Mouse (Mus musculus) retina, embryonic 14.5 days (tissue): ENCODE measurements around the gene Serinc3.
A peak's percentile ranks its signal among the peaks of the same experiment; 100 is the strongest.
"Not testable (repeated sequence)": the region's sequence is repeated elsewhere in the genome, so short reads cannot be mapped to it uniquely, and the experiment has no call there.

Experiments used
- DNase-seq: peaks from one replicate; pipeline ENCODE4 v3.0.0-alpha.2; 2015; ENCODE audit warnings: low spot score

The Serinc3 gene

DNA sequence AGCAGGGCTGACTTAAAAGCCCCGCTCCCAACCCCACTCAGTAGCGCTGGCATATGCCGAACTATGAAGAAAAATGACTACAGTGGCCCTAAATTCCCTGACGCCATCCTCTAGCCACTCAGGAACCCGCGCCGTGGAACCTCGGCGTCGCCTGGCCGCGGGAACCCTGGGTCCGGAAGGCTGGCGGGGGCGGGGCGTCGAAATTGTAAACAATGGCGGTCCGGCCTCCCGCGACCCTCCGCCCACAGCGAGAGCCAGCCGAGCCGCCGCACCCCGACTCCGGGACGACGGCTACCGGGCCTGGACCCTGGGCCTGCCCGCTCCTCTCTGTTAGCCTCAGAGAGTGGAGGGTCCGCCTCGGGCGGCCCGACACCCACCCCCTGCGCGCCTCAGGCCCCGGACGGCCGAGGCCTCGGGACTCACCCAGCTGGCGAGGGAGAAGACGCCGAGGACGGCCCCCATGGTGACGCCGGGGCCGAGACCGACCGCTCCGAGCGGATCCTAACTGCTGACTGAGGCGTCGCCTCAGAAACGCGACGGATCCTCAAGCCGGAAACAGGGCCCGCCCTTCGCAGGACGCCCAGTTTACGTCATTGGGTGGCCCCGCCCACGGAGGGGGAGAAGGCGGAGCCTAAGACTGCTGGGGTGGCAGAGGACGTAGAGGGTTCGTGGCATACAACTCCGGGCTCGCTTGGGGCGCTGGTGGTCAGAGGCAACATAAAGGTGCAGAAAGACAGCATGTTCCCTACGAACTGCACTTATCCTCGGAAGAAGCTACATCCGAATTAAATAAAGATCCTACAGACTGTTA lies at the start of gene Serinc3:
Gene Serinc3 (minus strand): TSS at position 557 of the 811 bp plus-strand sequence.
- DNase-seq, result peak; percentile 99

DNA sequence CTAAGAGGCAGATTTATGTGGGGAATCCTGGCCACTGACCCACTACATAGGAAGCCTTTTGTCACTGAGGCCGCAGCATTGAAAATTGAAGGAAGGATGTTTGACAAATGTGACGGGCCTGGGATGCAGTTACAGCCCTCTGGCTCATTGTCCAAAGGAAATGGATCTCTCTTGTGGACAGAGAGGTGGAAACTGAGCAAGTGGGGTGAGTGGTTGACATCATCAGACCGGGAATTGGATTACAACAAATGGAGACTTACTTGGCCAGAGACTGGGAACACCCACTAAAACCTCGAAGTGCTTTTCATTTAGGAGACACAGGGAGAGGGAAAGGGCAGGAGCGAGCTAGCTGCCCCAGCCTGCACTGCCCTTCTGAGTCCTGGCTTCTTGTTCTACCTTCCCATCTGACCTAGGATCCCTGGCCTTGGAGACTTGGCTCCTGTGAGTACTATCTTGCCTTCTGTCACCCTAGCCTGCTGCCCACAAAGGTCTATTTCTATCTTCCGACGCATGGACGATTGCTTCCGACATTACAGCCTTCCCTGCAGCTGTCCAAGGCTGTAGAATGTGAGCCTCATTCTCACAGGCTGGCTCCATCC lies 48.9 kb upstream of the Serinc3 start:
- no peak for DNase-seq

DNA sequence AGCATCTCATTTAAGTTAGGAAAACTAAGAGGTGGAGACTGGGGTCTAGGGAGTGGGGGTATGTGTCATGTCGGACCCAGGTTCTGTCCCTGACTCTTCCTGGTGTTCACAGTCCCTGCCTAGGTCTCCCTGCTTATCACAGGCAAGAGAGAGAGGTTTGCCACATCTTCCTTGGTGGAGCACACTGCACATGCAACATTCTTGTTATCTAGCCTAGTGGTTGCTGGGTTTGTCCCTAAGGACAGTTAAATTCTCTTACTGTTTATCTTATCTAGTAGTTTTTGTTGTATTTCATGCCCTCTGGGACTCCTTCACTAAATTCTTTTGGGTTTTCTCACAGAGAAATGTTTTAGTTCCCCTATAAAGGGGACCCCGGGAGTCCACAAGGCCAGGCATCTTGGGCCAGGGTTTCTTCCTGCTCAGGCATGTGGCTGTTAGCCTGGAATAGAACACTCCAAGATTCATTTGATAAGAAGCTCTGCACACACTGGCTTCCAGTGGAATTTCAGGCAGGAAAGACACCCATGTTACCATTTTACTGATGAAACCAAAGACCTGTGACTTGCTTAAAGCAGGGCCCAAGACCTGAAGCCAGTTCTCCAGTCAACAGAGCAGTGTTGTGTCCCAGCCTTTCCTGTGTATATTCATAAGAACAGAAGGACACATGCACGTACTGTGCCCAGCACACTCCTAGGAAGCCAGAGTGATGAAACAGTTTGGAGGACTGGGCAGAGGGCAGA lies 48.1 kb upstream of the Serinc3 start:
- no peak for DNase-seq

DNA sequence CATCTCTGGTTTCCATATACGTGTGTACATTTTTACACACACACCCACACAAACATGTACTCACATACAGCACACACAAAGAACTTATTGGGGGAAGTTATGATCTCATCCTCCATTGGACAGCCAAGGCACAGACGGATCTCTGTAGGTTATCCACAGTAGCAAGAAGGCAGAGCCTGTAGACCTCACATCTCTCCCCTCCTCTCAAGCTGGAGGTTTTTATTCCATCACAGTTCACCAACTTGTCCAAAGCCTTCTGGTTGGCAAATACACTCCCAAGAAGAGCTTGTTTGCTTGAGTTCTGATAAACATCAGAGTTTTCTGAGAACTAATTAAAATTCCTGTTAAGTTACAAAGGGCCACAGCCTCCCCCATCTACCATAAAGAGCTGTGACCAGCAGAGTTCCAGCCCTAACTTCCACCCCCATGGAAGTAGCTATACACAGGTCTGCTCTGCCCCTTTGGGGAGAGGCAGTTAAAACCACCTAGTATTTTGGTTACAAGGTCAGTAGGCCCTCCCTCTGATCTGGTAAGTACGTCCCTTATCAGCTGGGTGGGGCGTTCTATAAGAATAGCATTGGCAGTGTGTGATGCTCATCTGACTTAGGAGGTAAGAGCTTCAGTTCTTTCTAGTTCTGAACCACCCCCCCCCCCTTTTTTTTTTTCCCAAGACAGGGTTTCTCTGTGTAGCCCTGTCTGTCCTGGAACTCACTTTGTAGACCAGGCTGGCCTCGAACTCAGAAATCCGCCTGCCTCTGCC lies 47.1 kb upstream of the Serinc3 start:
- DNase-seq, result no peak

DNA sequence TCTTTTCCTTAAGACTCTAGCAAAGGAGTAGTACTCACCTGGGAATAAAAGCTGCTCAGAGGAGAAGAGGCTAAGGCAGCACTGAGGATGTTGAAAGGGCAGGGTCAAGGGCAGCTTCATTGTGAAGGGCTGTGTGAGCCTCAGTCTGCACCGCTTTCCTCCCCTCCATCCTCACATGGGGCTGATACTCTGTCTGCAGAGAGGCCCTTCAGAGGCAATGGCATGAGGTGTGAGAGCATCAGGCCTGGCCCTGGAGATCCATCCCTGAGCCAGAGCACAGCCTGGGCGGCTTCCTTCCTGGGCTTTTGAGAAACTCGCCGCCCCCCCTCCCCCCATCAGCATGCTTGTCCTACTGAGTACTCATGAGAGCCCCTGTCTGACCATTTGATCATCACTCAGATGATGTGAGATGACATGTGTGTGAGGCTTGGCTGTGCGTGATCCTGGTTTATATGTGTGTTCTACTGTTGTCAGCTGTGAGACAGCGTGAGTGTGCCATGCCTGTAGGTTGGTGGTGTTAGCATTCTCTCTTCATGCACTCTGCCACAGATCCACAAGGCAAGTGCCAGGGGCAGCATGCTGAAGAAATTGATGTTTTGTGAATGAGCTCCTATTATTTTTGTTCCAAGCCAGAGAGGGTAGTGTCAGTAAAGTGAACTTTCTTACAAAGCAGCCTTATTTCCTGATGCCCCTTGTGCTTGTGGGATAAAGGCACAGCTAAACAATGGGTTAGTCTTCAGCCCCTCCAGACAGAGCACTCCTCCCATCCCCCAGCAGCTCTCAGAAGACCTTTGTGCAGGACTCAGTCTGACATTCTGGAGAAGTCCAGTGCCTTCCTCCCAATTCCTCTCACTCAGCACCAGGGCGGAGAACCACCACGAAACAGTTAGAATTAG lies 45.7 kb upstream of the Serinc3 start:
- DNase-seq, result peak; percentile 53

DNA sequence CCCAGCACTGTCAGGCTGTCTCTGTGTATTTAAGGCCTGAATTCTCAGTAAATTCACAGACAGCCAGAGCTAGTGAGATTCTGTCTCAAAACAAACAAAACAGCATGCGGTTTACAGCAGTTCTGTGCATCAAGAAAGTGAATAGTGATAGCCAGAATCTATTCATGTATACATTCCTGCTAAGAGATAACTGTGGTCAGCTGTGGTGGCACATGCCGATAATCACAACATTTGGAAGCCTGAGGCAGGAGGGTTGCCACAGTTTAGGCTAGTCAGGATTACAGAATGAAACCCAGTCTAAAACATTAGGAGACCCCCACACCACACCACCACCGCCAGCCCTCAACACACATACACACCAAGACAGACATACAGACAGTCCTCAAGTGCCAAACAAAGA lies 44.8 kb upstream of the Serinc3 start:
- DNase-seq, result no peak

DNA sequence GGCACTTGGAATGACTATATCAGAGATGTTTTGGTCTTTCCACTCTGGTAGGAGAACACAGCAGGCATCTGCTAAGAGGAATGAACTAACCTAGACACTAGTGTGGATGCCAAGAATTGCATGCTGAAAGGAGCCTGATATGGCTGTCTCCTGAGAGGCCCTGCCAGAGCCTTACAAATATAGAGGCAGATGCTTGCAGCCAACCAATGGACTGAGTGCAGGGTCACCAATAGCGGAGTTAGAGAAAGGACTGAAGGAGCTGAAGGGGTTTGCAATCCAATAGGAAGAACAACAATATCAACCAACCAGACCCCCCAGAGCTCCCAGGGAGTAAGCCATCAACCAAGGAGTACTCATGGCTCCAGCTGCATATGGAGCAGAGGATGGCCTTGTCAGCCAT lies 43.4 kb upstream of the Serinc3 start:
- DNase-seq, result not testable (repeated sequence)

DNA sequence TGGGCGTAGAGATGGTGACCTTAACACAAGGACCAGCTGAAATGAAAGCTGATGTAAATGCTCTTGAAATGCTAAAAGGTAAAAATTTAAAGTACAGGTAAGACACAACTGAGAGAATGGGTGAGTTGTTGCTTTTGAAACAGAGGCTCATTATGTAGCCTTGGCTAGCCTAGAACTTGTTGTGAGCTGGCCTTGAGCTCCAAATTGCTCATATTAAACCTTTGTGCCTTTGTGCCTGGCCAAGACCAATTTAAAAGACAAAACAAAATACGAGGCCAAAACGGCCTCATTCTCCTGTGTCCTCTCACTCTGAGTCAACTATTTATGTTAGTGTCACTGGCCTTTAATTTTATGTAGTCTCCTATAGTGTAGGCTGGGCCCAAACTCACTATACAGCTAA lies 42.0 kb upstream of the Serinc3 start:
- DNase-seq, result no peak

DNA sequence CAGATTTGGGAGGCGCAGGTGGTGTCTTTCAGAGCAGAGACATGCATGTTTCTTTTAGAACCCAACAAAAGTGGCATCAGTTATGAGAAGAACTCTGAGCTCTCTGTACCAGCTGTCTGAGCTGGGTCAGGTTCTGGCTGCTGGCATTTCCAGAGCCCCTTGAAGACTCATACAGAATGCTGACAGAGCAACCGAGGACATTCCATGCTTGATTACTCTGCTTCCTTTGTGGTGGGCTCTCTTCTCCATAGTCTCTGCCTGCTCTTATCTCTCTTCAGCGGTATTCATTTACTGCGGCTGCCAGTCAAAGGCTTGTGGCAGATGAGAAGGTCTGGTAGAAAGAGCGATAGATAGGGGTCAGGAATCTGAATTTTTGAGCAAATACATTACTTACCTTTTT lies 41.3 kb upstream of the Serinc3 start:
- no peak for DNase-seq

DNA sequence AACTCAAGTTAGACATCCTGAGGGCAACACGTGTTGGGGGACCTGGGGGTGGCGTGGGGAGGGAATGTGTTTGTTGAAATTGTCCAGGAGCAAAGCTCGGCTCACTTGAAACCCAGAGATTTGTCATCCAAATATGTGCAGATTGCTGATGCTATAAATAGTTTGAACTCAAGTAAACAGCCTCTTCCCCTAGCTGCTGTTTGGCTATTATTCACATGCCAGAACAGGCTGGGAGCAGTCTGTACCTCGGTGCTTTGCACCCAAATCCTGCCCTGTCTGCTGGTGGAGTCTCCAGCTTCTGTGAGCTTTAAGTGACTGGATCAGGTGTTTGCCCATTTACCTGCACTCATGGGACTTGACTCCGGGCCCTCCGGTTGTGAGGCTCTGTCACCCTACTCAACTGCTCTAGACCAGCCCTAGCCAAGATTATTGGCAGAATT lies 40.9 kb upstream of the Serinc3 start:
- DNase-seq, result no peak

DNA sequence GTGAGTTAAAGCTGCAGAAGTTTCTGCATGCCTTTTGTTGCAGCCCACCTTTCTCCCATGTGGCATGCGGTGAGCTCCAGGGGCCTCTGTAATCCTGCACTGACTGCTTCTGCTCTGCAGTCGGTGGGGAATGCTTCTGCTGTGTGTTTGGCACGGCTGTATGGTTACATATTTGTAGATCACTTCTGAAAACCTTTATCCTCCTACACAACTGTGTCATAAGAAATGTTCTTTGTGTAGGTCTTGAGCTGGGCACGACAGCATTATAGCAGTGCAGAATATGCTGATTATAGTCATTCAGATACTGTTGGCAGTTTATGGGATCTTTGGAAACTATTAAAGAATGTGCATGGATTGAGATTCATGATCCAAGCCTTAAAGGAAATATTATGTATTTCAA lies 40.4 kb upstream of the Serinc3 start:
- no peak for DNase-seq

DNA sequence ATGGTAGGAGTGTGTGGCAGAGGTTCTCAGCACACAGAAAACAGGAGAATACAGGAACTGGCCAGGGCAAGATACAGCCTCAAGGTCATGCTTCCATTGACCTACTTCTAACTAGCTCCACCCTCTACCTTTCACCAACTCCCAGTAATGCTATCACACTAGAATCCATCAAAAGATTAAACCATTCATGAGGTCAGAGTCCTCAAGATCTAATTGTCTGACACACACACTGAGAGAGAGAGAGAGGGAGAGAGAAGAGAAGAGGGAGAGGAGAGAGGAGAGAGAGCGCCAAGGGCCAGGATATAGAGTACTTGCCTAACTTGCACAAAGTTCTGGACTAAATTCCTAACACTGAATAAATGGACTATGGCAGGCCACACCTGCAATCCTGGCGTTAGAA lies 37.4 kb upstream of the Serinc3 start:
- DNase-seq, result no peak

DNA sequence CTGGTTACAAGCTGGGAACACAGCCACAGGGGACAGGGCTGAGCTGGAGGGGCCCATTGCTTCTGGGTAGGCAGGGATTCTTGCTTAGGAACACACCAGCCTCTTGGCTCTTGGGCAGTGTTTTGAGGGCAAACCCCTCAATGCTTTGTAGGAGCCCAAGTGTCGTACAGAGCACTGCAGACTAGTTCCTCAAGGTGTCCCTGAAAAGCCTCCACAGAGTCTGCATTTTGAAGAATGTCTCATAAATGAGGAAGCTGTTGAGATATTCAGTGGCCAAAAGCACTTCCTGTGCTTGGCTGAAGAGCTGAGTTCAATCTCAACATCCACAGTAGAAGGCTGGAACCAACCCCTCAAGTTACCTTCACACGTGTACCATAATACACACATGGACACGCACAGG lies 31.8 kb upstream of the Serinc3 start:
- no peak for DNase-seq

DNA sequence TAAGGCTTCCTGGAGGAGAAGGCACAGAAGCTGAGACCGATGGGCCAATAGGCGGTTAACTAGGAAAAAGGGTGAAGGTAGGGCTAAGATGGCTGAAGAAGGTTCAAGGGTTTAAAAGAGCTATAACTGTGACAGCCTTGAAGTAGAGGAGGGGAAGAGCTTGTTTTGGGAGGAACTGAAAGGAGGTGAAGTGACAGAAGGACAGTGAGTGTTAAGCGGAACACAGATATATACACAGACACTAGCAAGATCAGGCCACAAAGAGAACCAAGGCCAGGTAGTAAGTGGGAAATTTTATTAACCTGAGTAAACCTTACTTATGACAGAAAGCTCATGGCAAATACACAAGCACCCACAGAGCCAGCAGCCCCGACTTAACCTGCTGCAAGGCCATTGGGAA lies 31.4 kb upstream of the Serinc3 start:
- no peak for DNase-seq

DNA sequence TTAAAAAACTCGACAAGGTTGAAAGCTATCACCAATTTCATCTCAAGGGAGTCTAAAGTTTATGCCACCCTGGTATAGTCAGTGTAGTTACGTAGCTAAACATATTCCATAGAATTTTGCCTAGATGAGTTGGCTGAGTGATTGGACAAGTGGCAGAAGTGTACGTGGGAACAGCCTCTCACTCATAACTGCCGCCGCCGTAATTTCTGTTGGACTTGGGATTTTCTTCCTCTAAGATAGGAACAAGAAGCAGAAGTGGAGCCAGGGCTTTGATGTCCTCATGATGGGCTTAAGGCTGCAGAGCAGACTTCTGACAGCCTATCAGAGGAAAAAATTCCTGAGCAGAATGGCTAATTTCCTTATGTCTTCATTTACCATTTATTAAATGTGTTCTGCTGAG lies 30.7 kb upstream of the Serinc3 start:
- DNase-seq, result no peak

DNA sequence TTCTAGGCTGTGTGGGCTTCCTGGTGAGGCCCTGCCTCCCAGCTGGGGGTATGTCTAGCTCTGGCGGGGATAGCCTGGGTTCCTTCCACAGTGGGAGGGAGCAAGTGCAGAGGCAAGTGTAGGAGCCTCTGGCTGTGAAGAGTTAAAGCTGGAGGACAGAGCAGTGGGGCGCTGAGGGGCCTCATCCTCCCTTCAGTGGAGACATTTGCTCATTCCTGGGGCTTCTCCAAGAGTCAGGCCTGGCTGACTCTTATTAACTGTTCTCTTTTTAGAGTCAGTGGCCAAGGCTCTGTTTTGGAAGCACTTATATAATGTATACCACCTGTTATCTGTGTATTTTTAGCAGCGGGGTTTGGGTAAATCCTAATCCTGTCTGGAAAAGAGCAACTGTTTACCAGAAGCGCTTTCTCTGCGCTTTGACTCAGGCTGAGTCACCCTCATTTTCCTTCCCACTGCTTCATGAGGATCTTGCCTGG lies 30.3 kb upstream of the Serinc3 start:
- DNase-seq, result no peak

DNA sequence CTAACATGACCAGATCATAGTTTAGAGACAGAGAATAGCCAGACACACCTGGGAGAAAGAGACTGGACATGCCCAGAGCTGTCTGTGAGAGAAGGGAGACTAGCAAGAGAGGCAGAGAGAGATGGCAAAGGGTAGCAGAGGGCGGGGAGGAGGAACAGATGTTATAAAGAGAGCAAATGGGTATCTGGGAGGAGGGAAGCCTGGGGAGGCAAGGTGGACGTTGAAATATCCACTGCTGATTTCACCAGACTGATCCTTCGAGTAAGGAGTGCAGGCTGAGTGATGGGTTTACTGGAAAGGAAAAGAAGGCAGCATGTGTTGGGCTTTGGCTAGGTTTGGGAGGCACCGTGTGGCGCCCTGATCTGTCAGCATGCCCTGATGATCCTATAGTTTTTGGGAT lies 29.5 kb upstream of the Serinc3 start:
- DNase-seq, result no peak

DNA sequence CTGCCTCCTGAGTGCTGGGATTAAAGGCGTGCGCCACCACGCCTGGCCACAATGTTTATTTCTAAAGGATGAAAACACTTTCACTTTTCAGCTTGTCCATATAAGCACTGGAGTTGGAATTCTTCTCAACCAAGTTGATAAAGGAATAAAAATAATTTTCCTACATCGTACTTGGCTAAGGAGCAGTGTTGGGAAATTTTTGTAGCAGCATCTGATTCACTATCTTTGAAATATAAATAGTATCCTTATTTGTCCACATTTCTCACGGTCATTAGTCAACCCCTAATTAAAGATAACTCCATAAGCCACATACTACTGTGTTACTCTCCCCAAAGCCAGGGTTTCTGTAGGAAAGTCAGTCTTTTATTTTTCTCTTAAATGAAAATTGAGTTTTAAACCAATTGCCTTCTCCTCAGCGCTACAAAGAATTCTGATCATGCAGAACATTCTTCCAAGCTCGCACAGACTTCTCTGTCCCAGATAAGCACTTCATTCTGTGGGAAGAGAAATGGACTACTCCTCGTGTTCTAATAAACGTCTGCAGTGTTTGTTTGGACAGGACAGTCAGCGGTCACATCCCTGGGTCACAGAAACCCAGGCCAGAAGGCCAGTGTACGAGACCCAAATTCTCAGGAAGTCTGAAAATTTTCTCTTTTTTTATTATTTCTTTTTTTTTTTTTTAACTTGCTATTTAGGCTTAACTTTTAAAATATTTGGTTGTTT lies 26.1 kb upstream of the Serinc3 start:
- DNase-seq, result no peak

DNA sequence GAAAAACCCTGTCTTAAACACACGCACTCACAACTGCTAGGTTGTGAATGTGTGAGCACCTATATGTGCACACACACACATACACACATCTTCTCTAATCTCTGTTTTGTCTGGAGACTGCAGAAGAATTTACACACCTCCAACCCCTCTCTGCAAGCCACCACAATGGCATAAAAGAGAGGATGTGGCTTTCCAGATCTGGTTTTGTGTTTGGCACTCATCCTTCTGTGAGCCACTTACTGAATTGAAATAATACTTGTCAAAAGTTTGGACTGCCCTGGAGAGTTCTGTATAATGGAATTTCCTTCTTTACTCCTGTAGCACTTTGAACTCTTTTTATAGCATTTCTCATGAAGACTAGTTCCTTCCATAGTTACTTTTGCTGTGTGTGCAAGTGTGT lies 22.1 kb upstream of the Serinc3 start:
- DNase-seq, result no peak

DNA sequence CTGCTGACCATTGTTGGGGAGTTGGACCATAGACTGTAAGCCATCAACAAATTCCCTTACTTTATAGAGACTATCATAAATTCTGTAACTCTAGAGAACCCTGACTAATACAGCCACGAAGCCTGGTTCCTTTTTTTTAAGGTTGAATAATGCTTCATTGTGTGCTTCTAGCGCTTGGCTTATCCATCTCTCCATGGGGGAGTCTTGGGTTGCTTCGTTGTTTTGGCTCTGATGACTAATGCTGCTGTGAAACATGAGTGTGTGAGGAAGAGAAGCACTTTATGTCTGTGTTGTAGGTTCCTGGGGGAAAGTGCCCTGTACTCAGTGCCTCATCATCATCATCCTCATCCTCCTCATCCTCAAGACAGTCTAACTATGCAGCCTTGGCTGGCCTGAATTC lies 19.0 kb upstream of the Serinc3 start:
- no peak for DNase-seq
